Mouse (Mus musculus): ENCODE data around the gene Sergef.

DNA sequence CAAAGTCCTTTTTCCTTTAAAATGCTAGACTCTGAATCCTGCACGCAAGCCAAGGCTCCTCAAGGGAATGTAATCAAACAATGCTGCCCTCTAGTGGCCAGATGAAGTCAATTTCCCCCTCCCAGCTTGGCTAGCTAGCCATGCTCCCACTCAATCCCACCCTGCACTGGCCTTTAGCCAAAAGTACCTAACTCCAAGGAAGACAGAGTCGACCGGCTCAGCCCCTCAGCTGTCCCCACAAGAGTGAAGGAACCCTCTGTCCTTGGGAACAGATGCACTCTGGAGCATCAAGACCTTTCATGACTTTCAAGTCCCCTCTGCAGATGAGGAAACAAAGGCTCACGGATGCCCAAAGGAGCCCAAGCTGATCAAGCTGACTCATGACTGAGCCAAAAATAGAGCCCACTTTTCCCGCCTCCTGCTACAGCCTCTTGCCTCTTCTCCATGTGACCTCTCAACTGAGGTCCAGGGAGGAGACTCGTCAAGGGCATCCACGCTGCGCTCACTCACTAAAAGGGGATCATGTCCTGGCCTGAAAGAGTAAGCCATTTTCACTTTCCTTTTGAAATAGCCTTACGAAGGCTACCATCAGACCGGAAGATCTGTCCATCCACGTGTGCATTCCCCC lies 32.1 kb downstream of the Sergef start:
- TF ChIP-seq CTCF (IDR thresholded peaks at IDR 0.05; ENCODE audit: borderline replicate concordance, insufficient read depth, low read depth, low read length) (peak; percentile 82), POLR2A (IDR thresholded peaks at IDR 0.05; ENCODE audit: borderline replicate concordance, insufficient read depth, low read length) (no peak)
